Mouse (Mus musculus) frontal cortex, postnatal 14 days (tissue): ENCODE results near the gene Gm20820.
"Not testable (repeated sequence)": the region's sequence is repeated elsewhere in the genome, so short reads cannot be mapped to it uniquely, and the experiment has no call there.

Experiments used
- DNase-seq, 2 experiments: peaks; one replicate each; pipeline ENCODE4 v3.0.0; 2022; ENCODE audit warnings: low spot score in 2 of 2

Gm20820 gene

GRCm38 (mm10) chrY:86061472-86061871 is at the start of gene Gm20820:
Gene Gm20820 (plus strand): TSS chrY:86061772.
- DNase-seq = not testable (repeated sequence)
